Mouse (Mus musculus) midbrain, embryonic 16.5 days (tissue): ENCODE data around the gene Tnnc2. TPM values are rescaled to one million over a fixed set of nuclear protein-coding genes. Genes with fewer than 3 reads are reported as not detected.

Experiments used
- ATAC-seq: fragments of 200-750 bp; cut with Nextera tagmentation; 2 replicates; pipeline ENCODE4 v1.8.0; 2017; ENCODE audit warnings: moderate TSS enrichment
- H3K27ac ChIP-seq: fragments of 300-500 bp; sonication (generic); 2 replicates; pipeline ENCODE4 v1.5.1; 2014; ENCODE audit warnings: mild to moderate bottlenecking, low read length, mixed read lengths
- H3K27me3 ChIP-seq: fragments of 300-500 bp; sonication (generic); 2 replicates; pipeline ENCODE4 v1.6.1; 2014; ENCODE audit warnings: low read depth, low read length, mixed read lengths; ENCODE audit not compliant: control insufficient read depth, insufficient read depth
- H3K36me3 ChIP-seq: fragments of 300-500 bp; sonication (generic); 2 replicates; pipeline ENCODE4 v1.6.1; 2014; ENCODE audit warnings: mild to moderate bottlenecking, low read length, moderate library complexity, mixed read lengths; ENCODE audit not compliant: control insufficient read depth, insufficient read depth
- H3K4me1 ChIP-seq: fragments of 300-500 bp; sonication (generic); 2 replicates; pipeline ENCODE4 v1.6.1; 2014; ENCODE audit warnings: mild to moderate bottlenecking, low read length, mixed read lengths; ENCODE audit not compliant: control insufficient read depth, insufficient read depth
- H3K4me2 ChIP-seq: fragments of 300-500 bp; sonication (generic); 2 replicates; pipeline ENCODE4 v1.6.1; 2014; ENCODE audit warnings: mild to moderate bottlenecking, low read length, mixed read lengths
- H3K4me3 ChIP-seq: fragments of 300-500 bp; sonication (generic); 2 replicates; pipeline ENCODE4 v1.5.1; 2014; ENCODE audit warnings: low read depth, mild to moderate bottlenecking, low read length, moderate library complexity, mixed read lengths
- H3K9ac ChIP-seq: fragments of 300-500 bp; sonication (generic); 2 replicates; pipeline ENCODE4 v1.6.1; 2014; ENCODE audit warnings: low read depth, low read length, mixed read lengths
- H3K9me3 ChIP-seq: fragments of 300-500 bp; sonication (generic); replicated peaks from 2 replicates; pipeline ENCODE4 v1.6.1; 2014; ENCODE audit warnings: mild to moderate bottlenecking, low read length, mixed read lengths; ENCODE audit not compliant: control insufficient read depth, poor library complexity, severe bottlenecking
- WGBS: fragments of 180-500 bp; shearing (Covaris S2); extraction: QIAGEN DNeasy Blood & Tissue Kit; methylation state at CpG from one replicate; pipeline ENCODE4 v1.1.7; 2014; 5-methylcytosine and 5-hydroxymethylcytosine counted together
- polyA plus RNA-seq: library from polyadenylated mRNA; unstranded; fragments of >200 nt; fragmentation: Nextera tagmentation; extraction: Ambion mirVana; gene quantifications from 2 replicates; pipeline ENCODE4 v1.2.1, GENCODE M21; 2015

The Tnnc2 gene
- polyA plus RNA-seq, 1 experiment from 2014 or later: 0.43 TPM

- Histone ChIP-seq H3K36me3 (no peaks in the 10 kb centered on the region), H3K27ac (no peak overlapping the region), H3K9me3 (no peaks in the 10 kb centered on the region), H3K4me3 (no peak overlapping the region), H3K4me1 (peaks cover 27% of the 10 kb centered on the region), H3K4me2 (no peak overlapping the region), H3K27me3 (no peaks in the 10 kb centered on the region), H3K9ac (no peak overlapping the region)
- WGBS: 78% methylated on average over 7 of the region's 7 CpGs
- ATAC-seq: no peak
Observed at GRCm38 (mm10) chr2:164783926-164784581, 4.3 kb upstream of the Tnnc2 start.

DNA sequence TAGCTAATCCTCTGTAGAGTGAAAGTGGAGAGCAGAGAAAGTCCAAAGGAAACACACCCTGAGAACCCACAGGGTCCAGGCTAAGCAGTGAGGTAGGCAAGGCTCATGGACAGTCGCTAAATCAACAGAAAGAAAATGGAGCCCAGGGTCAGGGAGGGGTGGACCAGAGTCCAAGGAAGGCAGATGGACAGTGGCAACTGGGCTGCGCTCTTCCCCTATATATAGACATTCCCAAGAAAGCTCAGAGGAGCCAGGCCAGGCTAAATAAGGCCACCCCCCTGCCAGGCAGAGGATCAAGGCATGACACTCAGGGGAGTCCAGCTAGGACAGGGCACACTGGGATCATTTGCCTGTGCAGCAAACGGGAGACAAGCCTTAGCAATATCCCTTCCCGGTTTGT lies 2.1 kb upstream of the Tnnc2 start:
- no peaks in the 10 kb centered on the region for H3K36me3 ChIP-seq
- no peak overlapping the region for H3K9ac ChIP-seq
- WGBS: 66% methylated on average over 4 of the region's 4 CpGs
- ATAC-seq: no peak
- H3K27ac ChIP-seq: no peak overlapping the region
- H3K4me1 ChIP-seq: peaks cover 10% of the 10 kb centered on the region
- no peak overlapping the region for H3K4me3 ChIP-seq
- no peak overlapping the region for H3K4me2 ChIP-seq
- no peaks in the 10 kb centered on the region for H3K9me3 ChIP-seq
- no peaks in the 10 kb centered on the region for H3K27me3 ChIP-seq

DNA sequence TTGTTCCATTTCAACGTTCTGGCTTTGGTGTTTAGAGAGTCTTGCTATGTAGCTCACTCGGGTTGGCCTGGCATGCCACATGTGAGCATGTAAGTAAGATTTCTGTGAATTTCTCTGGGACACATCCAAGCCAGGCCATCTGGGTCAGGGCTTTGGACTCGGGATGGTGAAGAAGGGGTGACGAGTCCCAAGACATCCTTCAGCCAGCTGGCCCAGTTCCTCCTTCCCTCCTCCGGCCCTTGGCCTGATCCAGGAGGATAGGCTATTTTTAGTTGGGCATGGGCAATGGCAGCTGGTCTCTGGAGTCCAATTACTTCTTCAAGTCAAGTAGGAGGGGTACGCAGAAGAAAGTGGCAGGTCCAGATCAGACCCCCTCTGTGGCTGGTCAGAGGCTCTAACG lies 958 bp downstream of the Tnnc2 start:
- ATAC-seq: no peak
- Histone ChIP-seq H3K9ac (no peak overlapping the region), H3K4me2 (no peak overlapping the region), H3K27me3 (no peaks in the 10 kb centered on the region), H3K4me1 (no peaks in the 10 kb centered on the region), H3K36me3 (no peaks in the 10 kb centered on the region), H3K27ac (no peak overlapping the region), H3K4me3 (no peak overlapping the region), H3K9me3 (no peaks in the 10 kb centered on the region)
- WGBS: 87% methylated on average over 7 of the region's 7 CpGs

DNA sequence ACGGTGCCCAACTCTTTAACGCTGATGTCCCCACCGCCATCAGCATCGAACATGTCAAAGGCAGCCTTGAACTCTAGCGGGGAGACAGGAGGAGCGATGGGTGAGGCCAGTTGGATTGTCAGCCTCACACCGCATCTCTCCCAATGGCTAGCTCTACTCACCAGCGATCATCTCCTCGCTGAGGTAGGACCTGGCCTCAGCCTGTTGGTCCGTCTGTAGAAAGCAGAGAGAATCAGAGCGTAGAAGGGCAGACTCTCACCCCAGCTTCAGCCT lies 1.8 kb downstream of the Tnnc2 start:
- no peak for ATAC-seq
- H3K27me3 ChIP-seq: no peaks in the 10 kb centered on the region
- 92% methylated on average over 11 of the region's 11 CpGs for WGBS
- no peaks in the 10 kb centered on the region for H3K4me1 ChIP-seq
- no peak overlapping the region for H3K4me3 ChIP-seq
- no peak overlapping the region for H3K27ac ChIP-seq
- no peaks in the 10 kb centered on the region for H3K36me3 ChIP-seq
- no peaks in the 10 kb centered on the region for H3K9me3 ChIP-seq
- H3K4me2 ChIP-seq: no peak overlapping the region
- H3K9ac ChIP-seq: no peak overlapping the region

DNA sequence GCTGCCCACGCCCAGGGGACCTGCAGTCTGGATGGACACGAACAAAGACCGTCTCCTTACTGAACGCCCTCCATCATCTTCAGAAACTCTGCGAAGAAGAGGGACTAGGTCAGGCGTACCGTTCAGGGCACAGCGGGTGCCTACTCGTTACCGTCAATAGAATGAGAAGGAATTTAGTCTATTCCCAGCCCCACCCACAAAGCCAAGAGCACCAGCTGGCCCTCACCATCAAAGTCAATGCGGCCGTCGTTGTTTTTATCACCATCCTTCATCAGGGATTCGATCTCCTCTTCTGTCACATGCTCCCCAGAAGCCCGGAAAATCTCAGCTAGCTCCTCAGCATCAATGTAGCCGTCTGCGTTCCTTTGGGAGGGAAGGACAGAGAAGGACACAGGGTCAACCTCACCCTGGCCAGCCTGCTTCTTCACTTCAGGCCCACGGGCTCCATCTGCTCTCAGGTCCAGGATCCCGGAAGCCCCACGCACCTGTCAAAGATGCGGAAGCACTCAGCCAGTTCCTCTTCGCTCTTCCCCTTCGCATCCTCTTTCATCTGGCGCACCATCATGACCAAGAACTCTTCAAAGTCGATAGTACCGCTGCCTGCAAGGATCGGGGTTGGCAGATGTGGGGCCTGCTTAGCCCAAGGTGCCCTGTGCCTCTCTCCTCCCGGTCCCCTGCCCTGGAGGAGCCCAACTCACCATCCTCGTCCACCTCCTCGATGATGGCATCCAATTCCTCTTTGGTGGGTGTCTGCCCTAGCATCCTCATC lies 2.3 kb downstream of the Tnnc2 start:
- H3K36me3 ChIP-seq: no peaks in the 10 kb centered on the region
- no peak overlapping the region for H3K27ac ChIP-seq
- H3K4me1 ChIP-seq: no peaks in the 10 kb centered on the region
- no peak overlapping the region for H3K4me2 ChIP-seq
- no peak overlapping the region for H3K4me3 ChIP-seq
- no peak for ATAC-seq
- WGBS: 82% methylated on average over 30 of the region's 30 CpGs
- no peaks in the 10 kb centered on the region for H3K9me3 ChIP-seq
- H3K9ac ChIP-seq: no peak overlapping the region
- no peaks in the 10 kb centered on the region for H3K27me3 ChIP-seq

DNA sequence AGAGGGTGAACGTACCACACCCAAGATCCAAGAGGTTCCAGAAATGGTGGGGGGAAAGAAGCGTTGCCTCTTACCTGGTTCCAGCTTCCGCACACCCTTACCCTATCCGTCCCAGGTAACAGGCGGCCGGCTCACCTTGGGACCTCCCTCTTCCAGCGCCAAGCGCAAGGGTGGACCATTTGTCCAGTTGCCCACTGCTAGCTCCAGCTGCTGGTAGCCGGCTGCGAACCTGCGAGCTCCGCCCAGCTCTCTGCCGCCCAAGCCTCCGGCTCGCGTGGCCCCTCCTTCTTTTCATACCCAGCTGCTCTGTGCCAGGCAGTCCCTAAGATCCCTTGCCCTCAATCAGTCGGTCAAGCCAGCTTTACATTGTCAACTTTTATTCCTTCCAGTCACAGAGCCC lies 3.0 kb downstream of the Tnnc2 start:
- no peaks in the 10 kb centered on the region for H3K36me3 ChIP-seq
- H3K4me1 ChIP-seq: no peaks in the 10 kb centered on the region
- no peaks in the 10 kb centered on the region for H3K27me3 ChIP-seq
- no peak overlapping the region for H3K27ac ChIP-seq
- H3K4me2 ChIP-seq: no peak overlapping the region
- H3K9ac ChIP-seq: no peak overlapping the region
- WGBS: 76% methylated on average over 17 of the region's 17 CpGs
- no peak for ATAC-seq
- no peak overlapping the region for H3K4me3 ChIP-seq
- H3K9me3 ChIP-seq: no peaks in the 10 kb centered on the region

DNA sequence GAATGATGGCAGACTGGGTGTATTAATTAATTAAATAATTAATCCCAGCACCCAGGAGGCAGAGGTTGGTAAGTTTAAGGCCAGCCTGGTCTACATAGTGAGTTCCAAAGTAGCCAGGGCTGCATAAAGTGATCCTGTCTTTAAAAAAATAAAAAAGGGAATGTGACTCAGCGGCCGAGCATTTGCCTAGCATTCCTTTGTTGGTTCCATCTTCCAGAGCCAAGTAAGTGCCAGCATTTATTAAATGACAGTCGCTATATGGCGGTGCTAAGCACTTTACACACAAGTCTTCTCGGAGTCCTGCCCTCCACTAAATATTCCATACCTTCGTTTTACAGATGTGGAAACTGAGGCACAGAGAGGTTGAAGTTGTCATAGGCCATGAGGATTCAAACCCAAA lies 3.6 kb downstream of the Tnnc2 start:
- Histone ChIP-seq H3K4me1 (no peaks in the 10 kb centered on the region), H3K27me3 (no peaks in the 10 kb centered on the region), H3K9ac (no peak overlapping the region), H3K4me3 (no peak overlapping the region), H3K27ac (no peak overlapping the region), H3K36me3 (no peaks in the 10 kb centered on the region), H3K4me2 (no peak overlapping the region), H3K9me3 (no peaks in the 10 kb centered on the region)
- WGBS: 85% methylated on average over 6 of the region's 6 CpGs
- no peak for ATAC-seq

DNA sequence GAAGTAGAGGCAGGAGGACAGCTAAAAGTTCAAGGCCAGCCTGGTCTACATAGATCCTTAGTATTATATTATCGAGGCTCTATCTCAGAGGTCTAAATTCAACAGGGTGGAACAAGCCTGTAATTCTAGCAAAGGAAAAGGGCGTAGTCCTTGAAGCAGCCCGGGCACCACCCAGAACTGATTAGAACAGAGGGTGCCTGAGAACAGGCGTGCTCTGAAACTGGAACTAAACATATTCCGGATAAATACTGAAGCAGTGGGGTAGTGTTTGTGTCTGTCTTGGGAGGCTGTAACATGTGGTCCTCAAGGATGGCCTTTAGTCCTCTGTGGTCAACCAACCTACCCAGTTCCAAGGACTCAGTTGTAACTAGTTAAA lies 5.8 kb downstream of the Tnnc2 start:
- 75% methylated on average over 5 of the region's 5 CpGs for WGBS
- no peaks in the 10 kb centered on the region for H3K36me3 ChIP-seq

GRCm38 (mm10) chr2:164773229-164773988 lies 6.4 kb downstream of the Tnnc2 start:
- Histone ChIP-seq H3K9ac (no peak overlapping the region), H3K9me3 (no peaks in the 10 kb centered on the region), H3K4me1 (peaks cover 7% of the 10 kb centered on the region), H3K27me3 (no peaks in the 10 kb centered on the region), H3K4me2 (no peak overlapping the region), H3K4me3 (no peak overlapping the region), H3K36me3 (no peaks in the 10 kb centered on the region), H3K27ac (no peak overlapping the region)
- 82% methylated on average over 14 of the region's 14 CpGs for WGBS
- no peak for ATAC-seq

More for the DNA sequence above, 5.8 kb downstream of the Tnnc2 start:
- no peak for ATAC-seq
- Histone ChIP-seq H3K4me3 (no peak overlapping the region), H3K4me2 (no peak overlapping the region), H3K9me3 (no peaks in the 10 kb centered on the region), H3K4me1 (peaks cover 7% of the 10 kb centered on the region), H3K27ac (no peak overlapping the region), H3K9ac (no peak overlapping the region), H3K27me3 (no peaks in the 10 kb centered on the region)
